Mouse (Mus musculus): ENCODE measurements around the gene Plcl2. TPM values are rescaled to one million over a fixed set of nuclear protein-coding genes. Genes with fewer than 3 reads are reported as not detected.

Plcl2 gene
- polyA plus RNA-seq (2012; rRNA removed), result 11.4 and 13.5 TPM in 2 replicates

DNA sequence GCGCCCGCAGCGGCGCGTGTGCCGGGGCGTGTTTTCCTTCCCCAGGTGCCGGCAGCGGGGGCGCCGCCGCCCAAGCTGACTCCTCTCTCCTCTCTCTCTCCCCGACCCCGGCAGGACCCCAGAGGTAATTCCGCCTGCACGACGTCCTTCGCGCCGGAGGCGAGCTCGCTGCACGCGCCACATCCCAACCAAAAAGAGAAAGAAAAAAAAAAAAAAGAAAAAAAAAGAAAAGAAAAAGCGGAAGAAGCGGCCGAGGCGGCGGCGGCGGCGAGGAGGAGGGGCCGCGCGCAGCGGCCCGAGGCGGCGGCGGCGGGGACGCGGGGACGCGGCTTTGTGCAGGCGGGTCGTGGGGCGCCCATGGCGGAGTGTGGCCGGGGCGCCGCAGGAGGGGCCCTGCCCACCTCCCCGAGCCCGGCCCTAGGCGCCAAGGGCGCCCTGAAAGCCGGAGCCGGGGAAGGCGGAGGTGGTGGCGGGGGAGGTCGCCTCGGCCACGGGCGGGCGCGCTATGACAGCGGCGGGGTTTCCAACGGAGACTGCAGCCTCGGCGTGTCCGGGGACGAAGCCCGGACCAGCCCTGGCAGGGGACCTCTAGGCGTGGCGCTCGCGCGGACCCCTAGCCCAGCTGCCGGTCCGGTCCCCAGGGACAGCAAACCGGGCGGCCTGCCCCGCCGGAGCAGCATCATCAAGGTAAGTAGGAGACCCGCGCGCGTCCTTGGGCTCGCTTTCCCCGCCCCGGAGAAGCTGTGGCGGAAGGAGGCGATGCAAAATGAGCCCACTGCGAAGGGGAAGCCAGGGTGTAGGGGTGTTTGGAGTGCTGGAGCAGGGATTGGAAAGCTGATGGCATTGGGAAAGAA, at the start of gene Plcl2:
Gene Plcl2 (plus strand): TSS at position 153 of the 854 bp plus-strand sequence.
- peaks cover 7% of the 10 kb centered on the region for H3K4me1 ChIP-seq (replicated peaks; ENCODE audit: control insufficient read depth, insufficient read depth, low read length)
- no peaks in the 10 kb centered on the region for H3K27me3 ChIP-seq (ENCODE audit: control insufficient read depth, insufficient read depth, low read length)
- 1% methylated on average over 86 of the region's 95 CpGs for WGBS
- TF ChIP-seq CTCF (IDR thresholded peaks at IDR 0.05; ENCODE audit: borderline replicate concordance, control insufficient read depth, extremely low read depth, insufficient read depth, low read length, poor library complexity), result peak; percentile 41; the same call in 1 of the 2 replicates
- 0 out of 2 replicates have a peak, but pooled peaks have one; percentile 17 for TF ChIP-seq POLR2A (IDR thresholded peaks at IDR 0.05; ENCODE audit: control insufficient read depth, extremely low read depth, insufficient read depth, low read length, poor library complexity)
- peak within 1 kb of the TSS; percentile 32; the same call in 1 of the 2 replicates for H3K27ac ChIP-seq (ENCODE audit: control insufficient read depth, insufficient read depth, low read length)
- H3K4me3 ChIP-seq (ENCODE audit: control insufficient read depth, insufficient read depth, low read length), result peak within 1 kb of the TSS; percentile 75
- no peaks in the 10 kb centered on the region for H3K36me3 ChIP-seq (ENCODE audit: control insufficient read depth, insufficient read depth, low read length)
- DNase-seq, result peak; percentile 82

DNA sequence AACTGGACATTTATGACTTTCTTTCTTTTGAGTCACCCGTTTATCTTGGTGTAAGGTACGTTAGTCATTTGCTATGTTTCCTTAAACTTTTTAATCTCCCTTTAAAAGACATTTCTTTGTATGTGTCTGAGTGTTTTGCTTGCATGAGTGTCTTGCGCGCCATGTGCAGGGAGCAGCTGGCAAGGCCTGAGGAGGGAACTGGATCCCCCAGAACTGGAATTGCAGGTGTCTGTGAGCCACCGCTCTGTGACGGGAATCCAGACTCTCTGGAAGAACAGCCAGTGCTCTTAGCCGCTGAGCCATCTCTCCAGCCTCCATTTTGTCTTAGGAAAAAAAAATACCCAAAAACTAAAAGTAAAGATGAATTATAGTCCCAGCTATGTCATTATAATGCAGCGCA, 48.9 kb upstream of the Plcl2 start:
- Histone ChIP-seq H3K27ac (ENCODE audit: control insufficient read depth, insufficient read depth, low read length) (no peak overlapping the region), H3K4me3 (ENCODE audit: control insufficient read depth, insufficient read depth, low read length) (no peak overlapping the region), H3K36me3 (ENCODE audit: control insufficient read depth, insufficient read depth, low read length) (no peaks in the 10 kb centered on the region), H3K27me3 (ENCODE audit: control insufficient read depth, insufficient read depth, low read length) (no peaks in the 10 kb centered on the region), H3K4me1 (replicated peaks; ENCODE audit: control insufficient read depth, insufficient read depth, low read length) (no peaks in the 10 kb centered on the region)
- no peak for TF ChIP-seq CTCF (IDR thresholded peaks at IDR 0.05; ENCODE audit: borderline replicate concordance, control insufficient read depth, extremely low read depth, insufficient read depth, low read length, poor library complexity)
- DNase-seq, result no peak
- 95% methylated on average over 8 of the region's 8 CpGs for WGBS

DNA sequence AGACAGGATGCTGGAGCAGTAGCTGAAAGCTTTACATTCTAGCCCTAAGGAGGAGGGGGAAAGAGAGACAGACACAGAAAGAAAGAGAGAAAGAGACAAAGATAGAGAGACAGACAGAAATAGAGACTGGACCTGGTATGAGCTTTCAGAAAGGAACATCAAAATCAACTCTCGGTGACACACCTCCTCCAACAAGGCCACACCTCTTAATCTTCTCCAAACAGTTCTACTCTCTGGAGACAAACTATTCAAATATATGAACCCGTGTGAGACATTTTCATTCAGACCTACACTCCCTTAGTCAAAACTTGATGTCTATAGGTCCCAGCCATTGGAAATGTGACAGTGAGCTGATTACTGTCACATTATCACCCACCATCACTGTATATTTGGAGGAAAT, 41.8 kb upstream of the Plcl2 start:
- 97% methylated on average over 2 of the region's 2 CpGs for WGBS
- Histone ChIP-seq H3K27me3 (ENCODE audit: control insufficient read depth, insufficient read depth, low read length) (no peaks in the 10 kb centered on the region), H3K4me3 (ENCODE audit: control insufficient read depth, insufficient read depth, low read length) (no peak overlapping the region), H3K27ac (ENCODE audit: control insufficient read depth, insufficient read depth, low read length) (no peak overlapping the region), H3K4me1 (replicated peaks; ENCODE audit: control insufficient read depth, insufficient read depth, low read length) (peaks cover 12% of the 10 kb centered on the region), H3K36me3 (ENCODE audit: control insufficient read depth, insufficient read depth, low read length) (no peaks in the 10 kb centered on the region)
- TF ChIP-seq POLR2A (IDR thresholded peaks at IDR 0.05; ENCODE audit: control insufficient read depth, extremely low read depth, insufficient read depth, low read length, poor library complexity) (no peak), CTCF (IDR thresholded peaks at IDR 0.05; ENCODE audit: borderline replicate concordance, control insufficient read depth, extremely low read depth, insufficient read depth, low read length, poor library complexity) (no peak)
- no peak for DNase-seq

DNA sequence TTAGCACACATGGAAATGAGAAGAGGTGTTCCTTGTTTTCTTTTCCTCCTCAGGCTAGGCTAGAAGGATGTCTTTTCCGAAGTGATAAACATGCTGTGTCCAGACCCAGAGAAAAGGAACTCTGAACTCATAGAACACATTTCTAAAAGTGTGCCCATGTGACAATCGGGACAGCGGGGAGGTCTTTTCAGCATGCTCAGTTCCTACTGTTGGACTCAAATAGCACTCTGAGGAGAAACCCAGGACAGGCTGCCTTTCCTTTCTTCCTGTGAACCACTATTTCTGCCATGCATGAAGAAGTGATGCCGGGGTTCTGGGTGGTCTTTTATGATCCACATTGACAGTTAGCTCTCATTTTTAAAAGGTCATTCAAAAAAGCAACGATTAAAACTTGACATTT, 40.1 kb upstream of the Plcl2 start:
- Histone ChIP-seq H3K36me3 (ENCODE audit: control insufficient read depth, insufficient read depth, low read length) (no peaks in the 10 kb centered on the region), H3K4me3 (ENCODE audit: control insufficient read depth, insufficient read depth, low read length) (no peak overlapping the region), H3K27ac (ENCODE audit: control insufficient read depth, insufficient read depth, low read length) (no peak overlapping the region), H3K4me1 (replicated peaks; ENCODE audit: control insufficient read depth, insufficient read depth, low read length) (peaks cover 12% of the 10 kb centered on the region), H3K27me3 (ENCODE audit: control insufficient read depth, insufficient read depth, low read length) (no peaks in the 10 kb centered on the region)
- 81% methylated on average over 5 of the region's 5 CpGs for WGBS
- DNase-seq, result no peak
- no peak for TF ChIP-seq POLR2A (IDR thresholded peaks at IDR 0.05; ENCODE audit: control insufficient read depth, extremely low read depth, insufficient read depth, low read length, poor library complexity)
- TF ChIP-seq CTCF (IDR thresholded peaks at IDR 0.05; ENCODE audit: borderline replicate concordance, control insufficient read depth, extremely low read depth, insufficient read depth, low read length, poor library complexity), result no peak

DNA sequence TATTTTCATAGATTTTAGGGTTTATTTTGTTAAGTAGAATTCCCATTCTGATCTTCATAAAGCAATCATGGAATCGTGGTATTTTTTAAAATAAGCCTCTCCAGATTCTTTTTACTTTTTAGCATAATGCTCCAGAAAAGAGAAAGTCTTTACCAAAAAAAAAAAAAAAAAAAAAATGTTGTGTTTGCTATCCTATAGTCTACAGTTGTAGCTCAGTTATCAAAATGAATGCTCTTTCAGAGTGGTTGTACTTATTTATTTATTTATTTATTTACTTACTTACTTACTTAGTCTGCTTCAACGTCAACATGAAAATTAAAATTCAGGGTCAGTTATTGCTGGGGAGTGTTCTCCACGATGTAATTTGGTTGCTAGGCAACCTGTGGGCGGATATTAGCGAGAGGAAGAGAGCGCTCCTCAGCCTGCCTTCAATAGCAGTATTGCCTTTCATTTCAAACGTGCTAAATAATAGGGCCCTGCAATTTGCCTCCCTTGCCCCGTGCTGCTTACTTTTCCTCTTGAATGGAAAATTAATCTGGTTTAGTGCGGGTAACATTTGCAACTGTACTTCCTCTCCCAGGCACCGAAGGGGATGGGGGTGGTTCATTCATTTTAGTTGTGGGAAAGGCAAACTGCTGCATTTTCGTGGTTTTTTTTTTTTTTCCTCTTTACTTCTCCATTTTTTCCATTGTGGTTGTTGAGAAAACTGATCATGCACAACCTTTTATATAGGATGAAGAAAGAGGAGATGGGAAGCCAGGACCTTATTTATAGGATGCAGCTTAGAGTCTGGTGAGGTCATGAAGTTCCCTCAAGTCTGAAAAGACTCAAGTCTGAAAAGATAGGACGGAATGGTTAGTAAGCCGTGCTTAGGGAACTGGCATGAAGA, 39.4 kb upstream of the Plcl2 start:
- WGBS, result 4% methylated on average over 13 of the region's 13 CpGs

DNA sequence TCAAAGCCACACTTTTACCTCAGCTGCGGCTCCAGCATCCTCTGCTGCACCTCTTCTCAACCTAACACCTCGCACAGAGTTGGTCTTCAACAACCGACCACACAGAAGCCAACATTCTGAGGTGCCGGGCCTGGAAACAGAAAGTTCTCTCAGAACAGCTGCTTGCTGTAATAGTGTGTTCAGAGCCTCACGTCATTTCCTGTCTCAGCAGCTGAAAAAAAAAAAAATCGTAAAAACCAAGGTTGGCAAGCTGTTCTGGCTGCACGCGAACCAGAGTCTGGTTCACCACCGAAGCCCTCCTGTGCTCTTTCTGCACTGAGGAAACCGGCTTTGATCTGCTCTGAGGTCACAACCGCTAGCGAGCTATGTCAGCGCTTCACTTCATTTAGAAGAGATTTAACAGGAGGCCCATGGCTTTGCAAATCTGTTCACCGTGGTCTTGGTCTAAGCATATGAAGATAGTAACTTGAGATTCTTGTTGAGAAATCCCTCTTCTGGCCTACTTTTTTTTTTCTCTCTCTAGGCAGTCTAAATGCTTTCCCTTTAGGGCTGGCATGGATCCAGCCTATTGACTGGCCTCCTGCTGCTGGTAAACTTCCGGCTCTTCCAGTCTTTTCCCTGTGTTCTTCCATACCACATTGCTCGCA, 38.6 kb upstream of the Plcl2 start:
- Histone ChIP-seq H3K4me3 (ENCODE audit: control insufficient read depth, insufficient read depth, low read length) (peak overlapping the region; percentile 28), H3K27ac (ENCODE audit: control insufficient read depth, insufficient read depth, low read length) (peak overlapping the region; percentile 85), H3K27me3 (ENCODE audit: control insufficient read depth, insufficient read depth, low read length) (no peaks in the 10 kb centered on the region), H3K4me1 (replicated peaks; ENCODE audit: control insufficient read depth, insufficient read depth, low read length) (peaks cover 12% of the 10 kb centered on the region), H3K36me3 (ENCODE audit: control insufficient read depth, insufficient read depth, low read length) (no peaks in the 10 kb centered on the region)
- peak; percentile 78 for DNase-seq
- TF ChIP-seq CTCF (IDR thresholded peaks at IDR 0.05; ENCODE audit: borderline replicate concordance, control insufficient read depth, extremely low read depth, insufficient read depth, low read length, poor library complexity) (no peak), POLR2A (IDR thresholded peaks at IDR 0.05; ENCODE audit: control insufficient read depth, extremely low read depth, insufficient read depth, low read length, poor library complexity) (0 out of 2 replicates have a peak, but pooled peaks have one; percentile 59)
- WGBS, result 3% methylated on average over 16 of the region's 16 CpGs

More for the DNA sequence above, 39.4 kb upstream of the Plcl2 start:
- peak; percentile 50 for DNase-seq
- TF ChIP-seq POLR2A (IDR thresholded peaks at IDR 0.05; ENCODE audit: control insufficient read depth, extremely low read depth, insufficient read depth, low read length, poor library complexity), result no peak
- TF ChIP-seq CTCF (IDR thresholded peaks at IDR 0.05; ENCODE audit: borderline replicate concordance, control insufficient read depth, extremely low read depth, insufficient read depth, low read length, poor library complexity), result no peak
- no peaks in the 10 kb centered on the region for H3K27me3 ChIP-seq (ENCODE audit: control insufficient read depth, insufficient read depth, low read length)
- H3K4me3 ChIP-seq (ENCODE audit: control insufficient read depth, insufficient read depth, low read length), result peak overlapping the region; percentile 28
- peaks cover 12% of the 10 kb centered on the region for H3K4me1 ChIP-seq (replicated peaks; ENCODE audit: control insufficient read depth, insufficient read depth, low read length)
- H3K27ac ChIP-seq (ENCODE audit: control insufficient read depth, insufficient read depth, low read length), result peak overlapping the region; percentile 85
- H3K36me3 ChIP-seq (ENCODE audit: control insufficient read depth, insufficient read depth, low read length), result no peaks in the 10 kb centered on the region
